Mouse (Mus musculus): ENCODE results near the gene BC005624. TPM values are rescaled to one million over a fixed set of nuclear protein-coding genes. Genes with fewer than 3 reads are reported as not detected.

Gene BC005624
- total RNA-seq (2015; ENCODE audit: low replicate concordance) = 13.0 and 15.5 TPM in 2 replicates
- total RNA-seq (2017; ENCODE audit: low replicate concordance) = 17.6 and 30.4 TPM in 2 replicates

- peak; percentile 93 for ATAC-seq (replicated peaks; ENCODE audit: low FRiP score, poor library complexity, severe bottlenecking)
Measured at GRCm38 (mm10) chr2:30981790-30982513, at the start of gene BC005624, which contains the start of gene Usp20. Gene BC005624 (minus strand): TSS chr2:30982201. Gene Usp20 (plus strand): TSS chr2:30982279.

GRCm38 (mm10) chr2:31026642-31027041 is 44.6 kb upstream of the BC005624 start:
- ATAC-seq (replicated peaks; ENCODE audit: low FRiP score, poor library complexity, severe bottlenecking) = no peak

- ATAC-seq (replicated peaks; ENCODE audit: low FRiP score, poor library complexity, severe bottlenecking) = no peak
Measured at GRCm38 (mm10) chr2:31025458-31025857, 43.5 kb upstream of the BC005624 start.

GRCm38 (mm10) chr2:31024618-31025370 is 42.8 kb upstream of the BC005624 start:
- ATAC-seq (replicated peaks; ENCODE audit: low FRiP score, poor library complexity, severe bottlenecking) = peak; percentile 61; the same call in 1 of the 2 replicates

GRCm38 (mm10) chr2:31023940-31024339 is 41.9 kb upstream of the BC005624 start:
- ATAC-seq (replicated peaks; ENCODE audit: low FRiP score, poor library complexity, severe bottlenecking) = no peak

- ATAC-seq (replicated peaks; ENCODE audit: low FRiP score, poor library complexity, severe bottlenecking) = no peak
Measured at GRCm38 (mm10) chr2:31020202-31020601, 38.2 kb upstream of the BC005624 start.

GRCm38 (mm10) chr2:31019011-31019410 is 37.0 kb upstream of the BC005624 start:
- ATAC-seq (replicated peaks; ENCODE audit: low FRiP score, poor library complexity, severe bottlenecking) = no peak

GRCm38 (mm10) chr2:31018519-31018918 is 36.5 kb upstream of the BC005624 start:
- no peak for ATAC-seq (replicated peaks; ENCODE audit: low FRiP score, poor library complexity, severe bottlenecking)

GRCm38 (mm10) chr2:31017625-31018317 is 35.8 kb upstream of the BC005624 start:
- ATAC-seq (replicated peaks; ENCODE audit: low FRiP score, poor library complexity, severe bottlenecking) = no peak

- no peak for ATAC-seq (replicated peaks; ENCODE audit: low FRiP score, poor library complexity, severe bottlenecking)
Measured at GRCm38 (mm10) chr2:31013371-31014120, 31.5 kb upstream of the BC005624 start.

- no peak for ATAC-seq (replicated peaks; ENCODE audit: low FRiP score, poor library complexity, severe bottlenecking)
Measured at GRCm38 (mm10) chr2:31007208-31007607, 25.2 kb upstream of the BC005624 start.

- peak; percentile 87 for ATAC-seq (replicated peaks; ENCODE audit: low FRiP score, poor library complexity, severe bottlenecking)
Measured at GRCm38 (mm10) chr2:31006434-31006833, 24.4 kb upstream of the BC005624 start.

GRCm38 (mm10) chr2:31005453-31005852 is 23.5 kb upstream of the BC005624 start:
- peak; percentile 52; the same call in 1 of the 2 replicates for ATAC-seq (replicated peaks; ENCODE audit: low FRiP score, poor library complexity, severe bottlenecking)

- no peak for ATAC-seq (replicated peaks; ENCODE audit: low FRiP score, poor library complexity, severe bottlenecking)
Measured at GRCm38 (mm10) chr2:31002857-31003256, 20.9 kb upstream of the BC005624 start.

- ATAC-seq (replicated peaks; ENCODE audit: low FRiP score, poor library complexity, severe bottlenecking) = no peak
Measured at GRCm38 (mm10) chr2:30998443-30999260, 16.7 kb upstream of the BC005624 start.

GRCm38 (mm10) chr2:30995432-30995996 is 13.5 kb upstream of the BC005624 start:
- no peak for ATAC-seq (replicated peaks; ENCODE audit: low FRiP score, poor library complexity, severe bottlenecking)

- ATAC-seq (replicated peaks; ENCODE audit: low FRiP score, poor library complexity, severe bottlenecking) = no peak
Measured at GRCm38 (mm10) chr2:30994853-30995252, 12.9 kb upstream of the BC005624 start.

- ATAC-seq (replicated peaks; ENCODE audit: low FRiP score, poor library complexity, severe bottlenecking) = no peak
Measured at GRCm38 (mm10) chr2:30990221-30990620, 8.2 kb upstream of the BC005624 start.

All from erythroid progenitor cell, adult 5-6 weeks (primary cell).